Mouse (Mus musculus) hindbrain, embryonic 10.5 days (tissue): ENCODE data around the gene Gm7682. TPM values are rescaled to one million over a fixed set of nuclear protein-coding genes. Genes with fewer than 3 reads are reported as not detected.
"Not testable (repeated sequence)": the region's sequence is repeated elsewhere in the genome, so short reads cannot be mapped to it uniquely, and the experiment has no call there.

Source experiments
- DNase-seq: peaks from one replicate; pipeline ENCODE4 v3.0.0-alpha.2; 2017; ENCODE audit warnings: low spot score
- H3K27ac ChIP-seq: fragments of 300-500 bp; sonication (generic); 2 replicates; pipeline ENCODE4 v1.5.1; 2016; ENCODE audit warnings: mild to moderate bottlenecking, moderate library complexity
- H3K27me3 ChIP-seq: fragments of 300-500 bp; sonication (generic); 2 replicates; pipeline ENCODE4 v1.6.1; 2016; ENCODE audit warnings: mild to moderate bottlenecking; ENCODE audit not compliant: poor library complexity, insufficient read depth, severe bottlenecking
- H3K36me3 ChIP-seq: fragments of 300-500 bp; sonication (generic); 2 replicates; pipeline ENCODE4 v1.6.1; 2016; ENCODE audit warnings: mild to moderate bottlenecking, moderate library complexity
- H3K4me1 ChIP-seq: fragments of 300-500 bp; sonication (generic); replicated peaks from 2 replicates; pipeline ENCODE4 v1.6.1; 2016; ENCODE audit warnings: mild to moderate bottlenecking
- H3K4me3 ChIP-seq: fragments of 300-500 bp; sonication (generic); 2 replicates; pipeline ENCODE4 v1.5.1; 2016; ENCODE audit warnings: mild to moderate bottlenecking, moderate library complexity
- H3K9me3 ChIP-seq: fragments of 300-500 bp; sonication (generic); 2 replicates; pipeline ENCODE4 v1.6.1; 2016; ENCODE audit warnings: mild to moderate bottlenecking, moderate library complexity
- WGBS: fragments of 180-500 bp; shearing (Covaris S2); methylation state at CpG from one replicate; pipeline ENCODE4 v1.1.7; 2016; 5-methylcytosine and 5-hydroxymethylcytosine counted together
- polyA plus RNA-seq: library from polyadenylated mRNA; unstranded; fragments of >200 nt; fragmentation: Nextera tagmentation; extraction: Ambion mirVana; gene quantifications from 2 replicates; pipeline ENCODE4 v1.2.1, GENCODE M21; 2016

The Gm7682 gene
- polyA plus RNA-seq = not detected in 2 replicates

- H3K4me1 ChIP-seq, H3K4me3 ChIP-seq, H3K27me3 ChIP-seq, H3K9me3 ChIP-seq, H3K27ac ChIP-seq, DNase-seq, H3K36me3 ChIP-seq: not testable (repeated sequence)
- no CpG with 5 or more reads among the region's 3 CpGs for WGBS
Observed at GRCm38 (mm10) chr5:94445484-94445883, at the start of gene Gm7682. Gm7682 (plus strand) TSS chr5:94445784.

Other genes with a start within 250 kb of the Gm7682 start
- gene Gm3106, start 227.8 kb upstream of the Gm7682 start, polyA plus RNA-seq = not detected in 2 replicates
- not detected in 2 replicates for gene A430089I19Rik, start 139.0 kb upstream of the Gm7682 start, polyA plus RNA-seq
- not detected in 2 replicates for gene Gm6502, start 131.3 kb upstream of the Gm7682 start, polyA plus RNA-seq
- gene AA792892, start 106.0 kb upstream of the Gm7682 start, polyA plus RNA-seq = not detected in 2 replicates
- gene Gm3139, start 80.5 kb downstream of the Gm7682 start, polyA plus RNA-seq = not detected in 2 replicates
- not detected in 2 replicates for gene Gm3147, start 170.6 kb downstream of the Gm7682 start, polyA plus RNA-seq
- gene Gm6509, start 178.2 kb downstream of the Gm7682 start, polyA plus RNA-seq = not detected in 2 replicates
- not detected in 2 replicates for gene Gm6205, start 202.6 kb downstream of the Gm7682 start, polyA plus RNA-seq